Mouse (Mus musculus) cerebellum, adult 2 months (tissue): ENCODE results near the gene Coro1c.

Experiments used
- CTCF ChIP-seq: fragments of 200-500 bp; IDR thresholded peaks from 2 replicates; pipeline ENCODE4 v1.5.1; 2011; ENCODE audit warnings: low read depth, mild to moderate bottlenecking, control low read depth, low read length, moderate library complexity, borderline replicate concordance; ENCODE audit not compliant: insufficient read depth
- POLR2A ChIP-seq: fragments of 200-500 bp; IDR thresholded peaks from 2 replicates; pipeline ENCODE4 v1.6.1; 2011; ENCODE audit warnings: low read length, control low read depth, borderline replicate concordance; ENCODE audit not compliant: insufficient read depth

DNA sequence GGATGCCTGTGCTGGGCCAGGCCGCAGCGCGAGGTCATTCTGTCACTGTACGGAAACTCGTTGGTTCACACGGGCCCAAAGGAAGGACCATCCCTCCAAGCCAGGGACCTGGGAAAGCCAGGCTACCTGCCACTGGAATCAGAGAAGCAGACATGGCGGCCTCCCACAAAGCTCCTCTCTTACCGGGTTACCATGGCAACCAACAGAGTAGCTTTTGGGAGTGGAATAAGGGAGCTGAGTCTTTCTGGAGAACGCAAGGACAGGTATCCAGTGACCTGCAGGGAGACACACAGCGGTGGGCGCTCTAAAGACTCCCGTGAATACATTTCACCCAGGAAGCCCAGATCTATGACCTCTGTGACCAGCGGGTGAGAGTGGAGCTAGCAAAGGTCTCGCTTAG, 90.0 kb downstream of the Coro1c start:
- TF ChIP-seq CTCF (no peak), POLR2A (no peak)
